Mouse (Mus musculus) left cerebral cortex, adult 9 months (tissue): ENCODE measurements around the gene Gins1.
A peak's percentile ranks its signal among the peaks of the same experiment; 100 is the strongest.
"Not testable (repeated sequence)": the region's sequence is repeated elsewhere in the genome, so short reads cannot be mapped to it uniquely, and the experiment has no call there.

ENCODE experiments used
- DNase-seq, 2 experiments: peaks; one replicate each; pipeline ENCODE4 v3.0.0; 2022; ENCODE audit warnings: low spot score in 2 of 2

Gene Gins1

GRCm38 (mm10) chr2:150904936-150905450 is at the start of gene Gins1:
Gins1 (plus strand) TSS chr2:150905400.
- no peak for DNase-seq

- no peak for DNase-seq
These were observed 46.3 kb upstream of the Gins1 start for GRCm38 (mm10) chr2:150858724-150859487.

DNA sequence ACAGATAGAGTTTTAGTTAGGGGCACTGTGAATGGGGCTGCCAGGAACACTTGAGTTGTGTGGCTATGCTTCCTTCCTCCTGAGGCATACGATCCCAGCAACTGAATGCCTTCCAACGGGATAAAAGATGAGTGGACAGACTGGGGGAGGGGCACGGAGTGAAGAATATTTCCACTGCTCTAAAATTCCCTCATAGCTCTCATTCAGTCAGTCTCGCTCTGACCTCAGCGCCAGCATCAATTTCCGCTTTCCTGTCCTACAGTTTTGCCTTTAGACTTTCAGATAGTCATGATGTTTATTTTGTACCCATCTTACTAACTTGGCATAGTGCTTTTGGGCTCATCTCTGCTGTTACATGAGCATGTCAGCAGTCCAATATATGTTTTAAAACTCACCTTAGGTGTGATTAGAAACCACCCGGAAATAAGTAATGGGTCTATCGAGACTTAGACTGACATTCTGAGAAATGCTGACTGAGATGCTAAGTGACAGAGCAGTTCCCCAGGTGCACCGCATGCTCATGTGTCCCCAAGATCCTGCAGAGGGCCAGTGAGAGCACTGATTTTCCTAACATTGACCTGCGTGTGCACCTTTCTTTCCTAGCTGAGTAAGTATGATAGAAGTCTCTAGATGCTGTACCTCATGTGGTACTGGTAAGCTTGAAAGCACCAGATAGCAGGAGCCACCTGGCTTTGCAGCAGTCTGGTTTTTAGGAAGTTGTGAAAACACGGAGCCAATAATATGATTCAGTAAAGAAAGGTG is 45.3 kb upstream of the Gins1 start:
- DNase-seq, result no peak

DNA sequence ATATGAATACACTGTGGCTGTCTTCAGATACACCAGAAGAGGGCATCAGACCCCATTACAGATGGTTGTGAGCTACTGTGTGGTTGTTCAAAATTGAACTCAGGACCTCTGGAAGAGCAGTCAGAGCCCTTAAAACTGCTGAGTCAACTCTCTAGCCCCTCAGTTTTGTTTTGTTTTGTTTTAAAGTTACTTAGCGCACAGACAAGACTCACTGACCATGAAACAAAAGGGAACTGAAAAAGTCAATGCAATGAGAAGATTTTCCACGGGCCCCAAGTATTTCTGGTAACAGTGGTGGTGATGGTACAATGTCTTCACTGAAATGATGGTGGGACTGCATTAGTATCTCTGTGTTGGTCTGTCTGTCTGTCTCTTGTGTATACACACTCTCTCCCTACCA is 44.1 kb upstream of the Gins1 start:
- DNase-seq, result no peak

DNA sequence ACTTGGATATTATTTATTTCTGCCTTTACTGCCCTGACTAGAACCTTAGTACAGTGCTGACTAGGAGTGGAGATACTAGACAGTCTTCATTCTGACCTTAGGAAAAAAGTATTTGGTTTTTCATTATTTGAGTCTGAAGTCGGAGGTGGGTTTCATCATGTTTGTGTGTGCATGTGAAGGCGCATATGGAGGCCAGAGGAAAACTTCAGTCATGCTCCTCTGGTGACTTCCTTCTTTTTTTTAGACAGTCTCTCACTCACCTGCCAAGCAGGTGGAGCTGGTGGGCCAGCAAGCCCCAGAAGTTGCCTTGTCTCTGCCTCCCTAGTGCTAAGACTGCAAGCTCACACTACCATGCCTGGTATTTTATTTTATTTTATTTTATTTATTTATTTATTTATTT is 38.2 kb upstream of the Gins1 start:
- DNase-seq, result no peak

DNA sequence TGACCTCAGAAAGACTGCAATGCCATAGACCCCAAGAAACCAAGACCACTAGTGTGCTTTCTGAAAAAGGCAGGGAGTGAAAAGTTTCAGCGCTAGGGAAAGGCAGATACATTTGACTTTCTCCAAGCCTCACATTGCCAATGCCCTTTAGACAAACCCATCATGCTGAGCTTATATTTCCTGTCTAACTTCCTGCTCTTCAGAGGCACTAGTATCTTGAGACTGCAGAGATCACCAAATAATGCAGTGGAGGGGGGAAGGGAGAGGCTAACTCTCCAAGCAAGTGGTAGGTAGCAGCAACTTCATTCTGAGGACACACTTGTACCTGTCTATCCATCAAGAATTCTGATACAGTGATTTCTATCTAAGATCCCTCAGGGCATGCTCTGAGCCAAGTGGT is 35.8 kb upstream of the Gins1 start:
- DNase-seq, result no peak

GRCm38 (mm10) chr2:150874508-150874907 is 30.7 kb upstream of the Gins1 start:
- no peak for DNase-seq

DNA sequence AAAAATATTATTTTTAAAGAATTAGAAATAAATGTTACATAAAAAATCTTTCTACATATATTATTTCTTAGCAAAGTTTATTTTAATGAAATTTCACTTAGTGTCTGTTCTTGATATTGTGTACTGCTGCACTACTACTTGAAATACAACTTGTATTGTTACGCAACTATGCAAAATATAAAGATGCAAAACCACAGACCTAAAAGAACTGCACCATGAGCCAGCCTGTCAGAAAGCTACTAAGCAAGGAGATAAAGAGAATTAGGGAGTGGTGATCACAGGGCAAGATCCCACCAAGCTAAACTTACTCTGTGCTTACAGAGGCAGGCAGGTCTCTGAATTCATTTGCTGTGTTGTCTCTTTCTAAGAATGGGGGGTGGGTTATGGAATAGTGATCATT is 30.0 kb upstream of the Gins1 start:
- DNase-seq, result no peak

- DNase-seq, result no peak
These were observed 27.6 kb upstream of the Gins1 start for GRCm38 (mm10) chr2:150877561-150877960.

DNA sequence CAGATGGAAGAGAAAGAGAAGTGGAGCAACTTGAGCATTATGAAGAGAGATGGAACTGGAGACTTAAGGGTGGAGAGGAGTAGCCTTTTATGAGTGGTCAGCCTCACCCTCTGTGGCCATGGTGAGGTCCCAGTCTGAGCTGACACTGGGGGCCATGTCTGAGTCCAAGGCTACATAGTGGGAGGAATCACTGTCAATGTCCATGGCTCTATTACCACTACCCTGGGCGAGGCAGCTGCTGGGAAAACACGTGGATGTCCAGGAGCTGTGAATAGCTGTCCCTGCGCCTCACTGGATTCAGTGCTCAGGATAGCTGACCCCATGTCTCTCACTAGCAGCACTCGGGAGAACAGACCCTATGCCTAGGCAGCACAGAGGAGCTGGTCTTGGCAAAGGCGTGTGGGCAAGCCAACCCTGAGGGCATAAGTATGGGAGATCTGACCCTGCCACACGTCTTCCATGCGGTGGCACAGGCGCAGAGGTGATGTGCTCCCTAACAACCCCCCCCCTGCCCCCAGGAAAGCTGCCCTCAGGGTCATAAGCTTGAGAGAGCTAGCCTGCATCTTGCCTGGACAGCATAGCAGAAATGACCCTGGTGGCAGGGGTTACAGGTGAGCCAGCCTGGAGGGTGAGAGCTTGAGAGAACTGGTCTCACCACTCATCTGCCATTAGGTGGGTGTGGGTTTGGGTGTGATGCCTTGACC is 21.0 kb upstream of the Gins1 start:
- no peak for DNase-seq

DNA sequence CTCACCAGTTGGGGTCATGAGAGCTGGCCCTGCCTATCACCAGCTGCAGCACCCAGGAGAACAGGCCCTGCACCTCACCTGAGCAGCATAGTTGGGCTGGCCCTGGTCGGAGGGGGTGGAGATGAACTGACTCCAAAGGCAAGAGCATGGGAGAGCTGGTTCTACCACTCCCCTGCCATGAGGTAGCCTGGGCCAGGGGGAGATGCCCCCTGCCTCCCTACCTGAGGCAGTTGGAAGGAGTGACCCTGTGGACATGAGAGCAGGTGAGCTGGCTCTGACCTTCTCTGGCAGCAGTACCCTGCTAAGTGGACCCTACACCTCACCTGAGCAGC is 20.5 kb upstream of the Gins1 start:
- DNase-seq, result no peak

GRCm38 (mm10) chr2:150885814-150886213 is 19.4 kb upstream of the Gins1 start:
- no peak for DNase-seq

DNA sequence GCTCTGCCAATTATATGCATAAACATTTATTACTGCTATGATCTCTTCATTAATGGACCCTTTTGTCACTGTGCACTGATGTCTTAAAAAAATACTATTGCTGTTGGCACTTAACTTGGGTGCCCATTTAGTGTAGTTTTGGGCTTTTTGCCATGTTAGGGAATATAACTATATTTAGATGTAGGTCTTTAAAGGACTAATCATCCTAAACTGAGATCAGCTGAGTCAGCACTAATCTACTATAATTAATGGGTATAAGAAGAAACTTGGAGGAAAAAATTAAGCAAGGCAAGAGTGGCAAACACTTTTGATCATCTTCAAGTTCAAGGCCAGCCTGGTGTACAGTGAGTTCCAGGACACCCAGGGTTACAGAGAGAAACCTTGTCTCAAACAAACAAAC is 18.9 kb upstream of the Gins1 start:
- no peak for DNase-seq

DNA sequence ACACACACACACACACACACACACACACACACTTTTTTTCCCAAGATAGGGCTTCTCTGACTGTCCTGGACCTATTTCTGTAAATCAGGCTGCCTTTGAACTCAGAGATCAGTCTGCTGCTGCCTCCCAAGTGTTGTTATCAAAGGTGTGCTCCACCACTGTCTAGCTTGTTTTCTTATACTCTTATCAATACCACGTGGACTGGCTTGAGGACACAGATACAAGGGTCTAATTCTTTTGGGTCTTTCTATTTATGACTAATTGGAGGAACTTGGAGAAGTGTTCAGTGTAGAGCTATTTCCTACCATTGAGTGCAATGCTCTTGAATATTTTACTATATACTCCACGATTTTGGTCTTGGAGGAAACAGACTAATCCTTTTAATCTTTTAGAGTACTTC is 17.8 kb upstream of the Gins1 start:
- no peak for DNase-seq

DNA sequence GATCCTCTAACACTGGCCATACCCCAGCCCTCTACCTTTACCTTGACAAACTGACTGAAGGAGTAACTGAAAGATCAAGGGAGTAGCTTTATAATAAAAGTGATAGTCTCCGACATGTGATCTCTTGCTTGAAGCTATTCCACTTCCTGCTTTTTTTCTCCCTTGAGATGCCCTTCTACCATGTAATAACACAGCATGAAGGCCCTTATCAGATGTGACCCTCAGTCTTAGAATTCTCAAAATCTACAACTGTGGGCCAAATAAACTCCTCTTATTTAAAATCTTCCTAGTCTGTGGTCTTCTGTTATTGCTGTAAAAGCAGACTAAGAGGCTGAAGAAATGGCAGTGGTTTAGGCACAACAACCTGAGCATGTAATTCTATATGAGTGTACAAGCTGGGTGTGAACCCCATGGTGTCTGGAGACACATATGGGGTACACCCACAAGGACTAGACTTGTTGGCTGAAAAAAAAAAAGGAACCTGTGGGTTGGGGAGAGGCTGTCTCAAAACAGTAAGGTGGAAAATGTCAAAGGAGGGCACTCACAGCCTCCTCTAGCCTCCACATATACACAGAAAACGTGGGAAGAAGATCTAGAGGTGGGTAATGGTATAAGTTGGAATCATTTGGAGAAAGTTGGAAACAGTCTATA is 10.5 kb upstream of the Gins1 start:
- no peak for DNase-seq

- DNase-seq, result no peak
These were observed 9.4 kb upstream of the Gins1 start for GRCm38 (mm10) chr2:150895691-150896252.

- no peak for DNase-seq
These were observed 4.9 kb upstream of the Gins1 start for GRCm38 (mm10) chr2:150900341-150900740.

GRCm38 (mm10) chr2:150902347-150902746 is 2.9 kb upstream of the Gins1 start:
- no peak for DNase-seq

- peak; percentile 89 to 96 for DNase-seq
These were observed 796 bp upstream of the Gins1 start, which contains the start of gene Abhd12 for GRCm38 (mm10) chr2:150904272-150904935. Abhd12 (minus strand) TSS chr2:150904741.

DNA sequence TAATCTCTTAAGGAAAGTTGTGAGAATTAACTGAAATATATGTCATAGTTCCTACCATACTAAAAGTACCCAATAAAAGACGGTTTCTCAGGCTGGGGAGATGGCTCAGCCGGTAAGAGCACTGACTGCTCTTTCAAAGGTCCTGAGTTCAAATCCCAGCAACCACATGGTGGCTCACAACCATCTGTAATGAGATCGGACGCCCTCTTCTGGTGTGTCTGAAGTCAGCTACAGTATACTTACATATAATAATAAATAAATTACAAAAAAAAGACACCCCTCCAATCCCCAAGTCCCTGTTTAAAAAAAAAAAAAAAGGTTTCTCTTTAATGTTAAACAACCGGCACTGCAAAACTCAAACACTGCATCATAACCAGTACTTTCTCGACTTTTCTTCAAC is 3.7 kb downstream of the Gins1 start:
- not testable (repeated sequence) for DNase-seq

- DNase-seq, result peak; percentile 70 to 84
These were observed 4.3 kb downstream of the Gins1 start for GRCm38 (mm10) chr2:150909429-150910039.
